ENCODE assay signal across 8 mouse cellular contexts in the genomic region with DNA sequence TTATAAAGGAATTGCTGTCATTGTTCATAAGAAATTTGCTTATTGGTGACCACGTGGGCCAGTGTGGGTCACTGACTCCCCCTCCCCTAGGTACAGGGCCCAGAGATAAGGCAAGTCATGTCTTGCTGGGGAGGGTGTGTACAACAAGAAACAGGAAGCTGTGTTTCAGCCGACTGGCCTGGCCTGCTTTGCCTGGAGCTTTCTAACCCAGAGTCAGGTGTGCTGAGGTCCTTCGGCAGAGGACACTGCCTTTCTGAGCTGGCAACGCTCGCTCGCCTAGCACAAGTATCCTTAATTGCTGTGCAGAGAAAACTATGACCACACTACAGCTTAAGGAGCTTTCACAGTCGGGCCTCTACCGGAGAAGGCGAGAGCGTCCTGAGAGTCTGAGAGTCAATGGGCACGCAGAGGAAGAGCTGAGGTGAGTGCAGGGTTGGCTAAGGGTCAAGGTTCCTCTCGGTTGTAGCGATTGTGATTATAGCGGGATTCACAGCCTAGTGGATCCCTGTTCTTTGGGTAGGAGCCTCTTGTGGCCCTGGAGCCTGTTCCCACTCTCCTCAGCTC. TPM values are rescaled to one million over a fixed set of nuclear protein-coding genes. Genes with fewer than 3 reads are reported as not detected.
DNase-seq lines count a peak whose midpoint lies in the region; ATAC-seq and TF ChIP-seq lines count a peak whose summit lies in the region.

No protein-coding gene starts in this region.

- no peak for TF ChIP-seq CTCF in bone marrow, adult 2 months (IDR thresholded peaks at IDR 0.05; ENCODE audit: control insufficient read depth, insufficient read depth, low read length)

- WGBS in heart, embryonic 11.5 days (ENCODE audit: insufficient replicate concordance), result 14% methylated on average over 14 of the region's 14 CpGs
- 2% methylated on average over 14 of the region's 14 CpGs for WGBS in bone marrow, adult 2 months
- 48% methylated on average over 14 of the region's 14 CpGs for WGBS in hindbrain, embryonic 10.5 days
- WGBS in liver, embryonic 12.5 days (ENCODE audit: insufficient replicate concordance), result 5% methylated on average over 14 of the region's 14 CpGs

- no peaks in the 10 kb centered on the region for H3K36me3 ChIP-seq in heart, embryonic 11.5 days (ENCODE audit: control insufficient read depth, insufficient read depth, low read length)
- no peaks in the 10 kb centered on the region for H3K36me3 ChIP-seq in hindbrain, embryonic 10.5 days
- H3K36me3 ChIP-seq in liver, embryonic 12.5 days, result peaks cover 18% of the 10 kb centered on the region

- H3K4me2 ChIP-seq in heart, embryonic 11.5 days, result peak overlapping the region; percentile 63
- peak overlapping the region; percentile 76 for H3K4me2 ChIP-seq in liver, embryonic 12.5 days

- no peaks in the 10 kb centered on the region for H3K9me3 ChIP-seq in heart, embryonic 11.5 days (replicated peaks; ENCODE audit: control insufficient read depth, low read length)
- H3K9me3 ChIP-seq in hindbrain, embryonic 10.5 days, result no peaks in the 10 kb centered on the region
- no peaks in the 10 kb centered on the region for H3K9me3 ChIP-seq in liver, embryonic 12.5 days (replicated peaks)

- H3K4me3 ChIP-seq in heart, embryonic 11.5 days (ENCODE audit: low read depth, low read length), result peak overlapping the region; percentile 38
- H3K4me3 ChIP-seq in bone marrow, adult 2 months (replicated peaks; ENCODE audit: control insufficient read depth, low read depth, low read length), result peak overlapping the region; percentile 45
- peak overlapping the region; percentile 29; the same call in 1 of the 2 replicates for H3K4me3 ChIP-seq in hindbrain, embryonic 10.5 days
- H3K4me3 ChIP-seq in liver, embryonic 12.5 days, result peak overlapping the region; percentile 76

- peak; percentile 88 for ATAC-seq in heart, embryonic 11.5 days (replicated peaks; ENCODE audit: insufficient number of reproducible peaks, low FRiP score, low TSS enrichment)
- ATAC-seq in liver, embryonic 12.5 days, result peak; percentile 79

- peaks cover 38% of the 10 kb centered on the region for H3K4me1 ChIP-seq in heart, embryonic 11.5 days (ENCODE audit: control insufficient read depth, insufficient read depth, low read length)
- peaks cover 6% of the 10 kb centered on the region for H3K4me1 ChIP-seq in bone marrow, adult 2 months (ENCODE audit: control insufficient read depth, insufficient read depth, low read length)
- H3K4me1 ChIP-seq in hindbrain, embryonic 10.5 days (replicated peaks), result peaks cover 39% of the 10 kb centered on the region
- H3K4me1 ChIP-seq in liver, embryonic 12.5 days, result peaks cover 90% of the 10 kb centered on the region

- no peaks in the 10 kb centered on the region for H3K27me3 ChIP-seq in heart, embryonic 11.5 days (ENCODE audit: control insufficient read depth, insufficient read depth, low read length)
- H3K27me3 ChIP-seq in hindbrain, embryonic 10.5 days (ENCODE audit: insufficient read depth, poor library complexity, severe bottlenecking), result no peaks in the 10 kb centered on the region
- no peaks in the 10 kb centered on the region for H3K27me3 ChIP-seq in liver, embryonic 12.5 days (replicated peaks)

- DNase-seq in heart, postnatal 4 days, result no peak
- DNase-seq in hindbrain, embryonic 10.5 days (ENCODE audit: low spot score), result peak; percentile 8
- DNase-seq in spleen, adult 18-20 months, result peak; percentile 29 to 47
- DNase-seq in adrenal gland, postnatal 14 days, result no peak
- DNase-seq in layer of hippocampus, postnatal 36 days, result no peak

- H3K9ac ChIP-seq in heart, embryonic 11.5 days (ENCODE audit: low read depth, low read length), result peak overlapping the region; percentile 71
- H3K9ac ChIP-seq in liver, embryonic 12.5 days, result peak overlapping the region; percentile 86

- peak overlapping the region; percentile 81 for H3K27ac ChIP-seq in heart, embryonic 11.5 days (ENCODE audit: low read depth, low read length)
- H3K27ac ChIP-seq in bone marrow, adult 2 months (ENCODE audit: control insufficient read depth, insufficient read depth, low read depth, low read length, poor library complexity), result peak overlapping the region; percentile 54
- peak overlapping the region; percentile 73 for H3K27ac ChIP-seq in hindbrain, embryonic 10.5 days
- peak overlapping the region; percentile 97 for H3K27ac ChIP-seq in liver, embryonic 12.5 days

- TF ChIP-seq POLR2A in bone marrow, adult 2 months (IDR thresholded peaks at IDR 0.05; ENCODE audit: borderline replicate concordance, control insufficient read depth, low read depth, low read length), result no peak

RNA-seq across cellular contexts. Expression of gene Lims1, which starts 48.1 kb away (rescaled TPM):
- 120 and 125 TPM in 2 replicates for polyA plus RNA-seq in heart, embryonic 11.5 days (2014; fragmentation: Nextera tagmentation; extraction: Ambion mirVana)
- 100 to 1,000 TPM; 223 to 250 TPM for total RNA-seq in heart, postnatal 4 days (2021)
- polyA plus RNA-seq in bone marrow, adult 2 months (2011; ENCODE audit: insufficient read depth, insufficient read length, low replicate concordance, missing spikeins), result 31.6 and 44.1 TPM in 2 replicates
- polyA plus RNA-seq in hindbrain, embryonic 10.5 days (2016; fragmentation: Nextera tagmentation; extraction: Ambion mirVana), result 89.4 and 105 TPM in 2 replicates
- 112 and 121 TPM in 2 replicates for polyA plus RNA-seq in liver, embryonic 12.5 days (2016; fragmentation: Nextera tagmentation; extraction: Ambion mirVana)
- total RNA-seq in adrenal gland, postnatal 14 days (2021), result 51.8 and 54.9 TPM in 2 replicates
- 10 to 100 TPM; 23.3 to 24.4 TPM for total RNA-seq in layer of hippocampus, postnatal 36 days (2021)

Comparison
In these comparisons a context has a peak if more than half of its experiments do, and no peak if none do; other contexts are left out.
1. DNase-seq: peak in hindbrain, embryonic 10.5 days (single experiment) and spleen, adult 18-20 months (2 of 2); none in heart, postnatal 4 days (single experiment), adrenal gland, postnatal 14 days (single experiment) and layer of hippocampus, postnatal 36 days (0 of 2).
2. Peak in every context shown above with its lines, with median percentiles within 50 percentile points of each other: H3K27ac ChIP-seq and H3K4me3 ChIP-seq.